Mouse (Mus musculus): ENCODE measurements around the gene Rab40c.

The Rab40c gene

GRCm38 (mm10) chr17:25907640-25908039 is 11.9 kb downstream of the Rab40c start:
- no peak for DNase-seq (ENCODE audit: inconsistent age in 2 of 2, low spot score in 1 of 2)

GRCm38 (mm10) chr17:25903061-25903460 is 16.5 kb downstream of the Rab40c start:
- DNase-seq (ENCODE audit: inconsistent age in 2 of 2, low spot score in 1 of 2): no peak

- DNase-seq (ENCODE audit: inconsistent age in 2 of 2, low spot score in 1 of 2): no peak
Measured at GRCm38 (mm10) chr17:25900193-25900592, 19.3 kb downstream of the Rab40c start.

GRCm38 (mm10) chr17:25895891-25896290 is 23.6 kb downstream of the Rab40c start:
- no peak for DNase-seq (ENCODE audit: inconsistent age in 2 of 2, low spot score in 1 of 2)

GRCm38 (mm10) chr17:25895415-25895814 is 24.1 kb downstream of the Rab40c start:
- DNase-seq (ENCODE audit: inconsistent age in 2 of 2, low spot score in 1 of 2): peak in 1 of 2 experiments; percentile 56

- peak; percentile 78 to 92 for DNase-seq (ENCODE audit: inconsistent age in 2 of 2, low spot score in 1 of 2)
Measured at GRCm38 (mm10) chr17:25893975-25894617, 25.4 kb downstream of the Rab40c start.

GRCm38 (mm10) chr17:25888837-25889236 is 30.7 kb downstream of the Rab40c start:
- DNase-seq (ENCODE audit: inconsistent age in 2 of 2, low spot score in 1 of 2): no peak

- DNase-seq (ENCODE audit: inconsistent age in 2 of 2, low spot score in 1 of 2): no peak
Measured at GRCm38 (mm10) chr17:25887467-25887866, 32.1 kb downstream of the Rab40c start.

- DNase-seq (ENCODE audit: inconsistent age in 2 of 2, low spot score in 1 of 2): no peak
Measured at GRCm38 (mm10) chr17:25886806-25887205, 32.7 kb downstream of the Rab40c start.

- peak in 1 of 2 experiments; percentile 58 for DNase-seq (ENCODE audit: inconsistent age in 2 of 2, low spot score in 1 of 2)
Measured at GRCm38 (mm10) chr17:25885636-25886035, 33.9 kb downstream of the Rab40c start.

- DNase-seq (ENCODE audit: inconsistent age in 2 of 2, low spot score in 1 of 2): no peak
Measured at GRCm38 (mm10) chr17:25883824-25884223, 35.7 kb downstream of the Rab40c start.

- DNase-seq (ENCODE audit: inconsistent age in 2 of 2, low spot score in 1 of 2): no peak
Measured at GRCm38 (mm10) chr17:25883268-25883667, 36.3 kb downstream of the Rab40c start.

- peak; percentile 52 to 64 for DNase-seq (ENCODE audit: inconsistent age in 2 of 2, low spot score in 1 of 2)
Measured at GRCm38 (mm10) chr17:25882306-25882705, 37.2 kb downstream of the Rab40c start.

GRCm38 (mm10) chr17:25881691-25882090 is 37.8 kb downstream of the Rab40c start:
- peak in 1 of 2 experiments; percentile 47 for DNase-seq (ENCODE audit: inconsistent age in 2 of 2, low spot score in 1 of 2)

- DNase-seq (ENCODE audit: inconsistent age in 2 of 2, low spot score in 1 of 2): peak in 1 of 2 experiments; percentile 65
Measured at GRCm38 (mm10) chr17:25880913-25881641, 38.5 kb downstream of the Rab40c start.

GRCm38 (mm10) chr17:25880196-25880910 is 39.2 kb downstream of the Rab40c start, which contains the start of gene Wfikkn1:
Gene Wfikkn1, minus strand, starts transcription at chr17:25880858.
- peak in 1 of 2 experiments; percentile 35 for DNase-seq (ENCODE audit: inconsistent age in 2 of 2, low spot score in 1 of 2)

- no peak for DNase-seq (ENCODE audit: inconsistent age in 2 of 2, low spot score in 1 of 2)
Measured at GRCm38 (mm10) chr17:25879750-25880149, 39.8 kb downstream of the Rab40c start.

GRCm38 (mm10) chr17:25879261-25879660 is 40.3 kb downstream of the Rab40c start:
- DNase-seq (ENCODE audit: inconsistent age in 2 of 2, low spot score in 1 of 2): peak; percentile 61 to 83

- DNase-seq (ENCODE audit: inconsistent age in 2 of 2, low spot score in 1 of 2): no peak
Measured at GRCm38 (mm10) chr17:25878611-25879180, 40.8 kb downstream of the Rab40c start.

- peak; percentile 35 to 54 for DNase-seq (ENCODE audit: inconsistent age in 2 of 2, low spot score in 1 of 2)
Measured at GRCm38 (mm10) chr17:25877741-25878610, 41.6 kb downstream of the Rab40c start.
